Mouse (Mus musculus) CD8-positive naive resting alpha-beta T cell, adult 2 months (primary cell): ENCODE results near the gene Tor1aip1.
A peak's percentile ranks its signal among the peaks of the same experiment; 100 is the strongest.

Experiments
- DNase-seq, 2 experiments: peaks; one replicate each; pipeline ENCODE4 v3.0.0; 2022; ENCODE audit warnings: low read depth in 2 of 2, low spot score in 2 of 2

Gene Tor1aip1

DNA sequence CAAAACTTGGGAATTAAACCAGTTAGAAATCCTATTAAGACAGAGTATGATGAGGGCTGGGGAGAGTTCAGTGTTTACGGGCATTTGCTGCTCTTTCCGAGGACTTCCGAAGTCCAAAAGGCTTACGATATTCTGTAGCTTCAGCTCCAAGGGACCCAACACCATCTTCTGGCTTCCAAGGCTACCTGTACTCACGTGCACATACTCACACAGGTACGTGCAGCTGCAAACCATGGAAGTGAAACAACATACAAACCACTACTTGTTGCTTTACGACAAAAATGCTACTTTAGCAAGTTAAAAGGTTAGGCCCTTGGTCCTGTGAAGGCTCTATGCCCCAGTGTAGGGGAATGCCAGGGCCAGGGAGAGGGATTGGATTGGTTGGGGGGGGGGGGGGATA lies 2.4 kb downstream of the Tor1aip1 start:
- DNase-seq, result no peak

- no peak for DNase-seq
These were observed 7.8 kb downstream of the Tor1aip1 start for GRCm38 (mm10) chr1:156028340-156028975.

DNA sequence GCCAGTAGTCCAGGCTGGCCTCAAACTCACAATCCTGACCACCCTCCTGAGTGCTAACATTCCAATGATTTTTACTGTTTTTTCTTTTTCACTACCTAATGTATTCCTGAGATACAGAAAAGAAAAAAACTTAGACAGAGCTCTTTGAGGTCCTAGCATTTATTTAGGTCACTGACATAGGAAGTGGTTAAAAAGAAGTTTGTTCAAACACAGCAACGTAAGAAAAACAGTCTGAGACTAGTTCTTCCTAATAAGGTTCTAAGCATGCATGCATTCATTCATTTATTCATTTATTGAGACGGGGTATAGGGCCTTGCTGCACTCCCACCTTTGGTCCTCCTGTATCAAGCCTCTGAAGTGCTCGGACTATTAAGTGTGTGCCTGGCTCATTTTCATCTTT lies 8.4 kb downstream of the Tor1aip1 start:
- no peak for DNase-seq

- no peak for DNase-seq
These were observed 11.3 kb downstream of the Tor1aip1 start for GRCm38 (mm10) chr1:156024831-156025503.

DNA sequence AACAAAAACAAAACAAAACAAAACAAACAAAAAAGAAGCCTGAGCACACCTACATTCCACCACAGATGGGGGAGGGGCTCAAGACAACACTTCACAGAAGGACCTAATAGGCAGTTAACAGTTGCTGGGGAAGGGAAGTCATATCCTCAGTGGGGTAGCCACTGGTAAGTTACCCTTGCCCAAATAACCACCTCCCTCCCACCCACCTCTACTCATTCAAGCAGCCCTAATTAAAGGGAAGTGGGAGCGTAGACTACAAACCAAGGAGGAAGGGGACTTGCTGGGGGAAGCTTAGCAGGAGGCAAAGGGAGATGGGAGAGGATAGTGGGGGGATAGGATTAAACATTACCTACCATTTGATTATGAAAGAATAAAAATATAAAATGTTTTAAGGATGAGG lies 15.9 kb downstream of the Tor1aip1 start:
- DNase-seq, result no peak

- no peak for DNase-seq
These were observed 16.5 kb downstream of the Tor1aip1 start for GRCm38 (mm10) chr1:156019800-156020199.

DNA sequence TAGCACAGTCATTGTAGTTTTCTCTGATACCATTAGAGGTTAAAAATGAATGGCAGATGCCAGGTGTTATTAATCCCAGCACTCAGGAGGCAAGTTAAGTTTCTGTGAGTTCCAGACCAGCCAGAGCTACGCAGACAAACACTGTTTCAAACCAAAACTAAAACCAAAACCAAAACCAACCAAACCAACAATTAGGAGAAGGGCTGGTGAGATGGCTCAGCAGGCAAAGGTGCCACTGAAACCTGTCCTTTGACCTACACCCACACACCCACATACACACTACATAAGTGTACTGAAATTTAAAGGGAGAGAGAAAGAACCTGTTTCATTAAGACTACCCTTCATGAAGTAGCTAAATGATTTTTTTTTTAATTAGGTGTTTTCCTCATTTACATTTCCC lies 27.3 kb downstream of the Tor1aip1 start:
- DNase-seq, result no peak

DNA sequence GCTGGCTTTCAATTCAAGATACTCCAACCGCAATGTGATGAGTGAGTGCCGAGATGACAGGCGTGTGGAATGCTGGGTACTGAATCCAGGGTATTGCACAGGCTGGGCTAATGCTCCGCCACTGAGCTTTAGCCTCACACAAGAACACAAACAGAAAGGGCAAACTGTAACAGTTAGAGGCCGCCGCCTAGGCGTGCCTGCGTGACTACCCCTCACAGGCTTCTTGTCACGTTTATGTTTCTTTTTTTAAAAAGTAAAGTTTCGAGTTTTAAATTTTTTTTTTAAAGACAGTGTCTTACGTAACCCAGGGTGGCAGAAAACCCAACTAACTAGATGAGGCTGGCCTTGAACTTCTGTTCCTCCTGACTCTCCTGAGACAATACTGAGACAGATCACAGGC lies 30.4 kb downstream of the Tor1aip1 start:
- DNase-seq, result no peak

DNA sequence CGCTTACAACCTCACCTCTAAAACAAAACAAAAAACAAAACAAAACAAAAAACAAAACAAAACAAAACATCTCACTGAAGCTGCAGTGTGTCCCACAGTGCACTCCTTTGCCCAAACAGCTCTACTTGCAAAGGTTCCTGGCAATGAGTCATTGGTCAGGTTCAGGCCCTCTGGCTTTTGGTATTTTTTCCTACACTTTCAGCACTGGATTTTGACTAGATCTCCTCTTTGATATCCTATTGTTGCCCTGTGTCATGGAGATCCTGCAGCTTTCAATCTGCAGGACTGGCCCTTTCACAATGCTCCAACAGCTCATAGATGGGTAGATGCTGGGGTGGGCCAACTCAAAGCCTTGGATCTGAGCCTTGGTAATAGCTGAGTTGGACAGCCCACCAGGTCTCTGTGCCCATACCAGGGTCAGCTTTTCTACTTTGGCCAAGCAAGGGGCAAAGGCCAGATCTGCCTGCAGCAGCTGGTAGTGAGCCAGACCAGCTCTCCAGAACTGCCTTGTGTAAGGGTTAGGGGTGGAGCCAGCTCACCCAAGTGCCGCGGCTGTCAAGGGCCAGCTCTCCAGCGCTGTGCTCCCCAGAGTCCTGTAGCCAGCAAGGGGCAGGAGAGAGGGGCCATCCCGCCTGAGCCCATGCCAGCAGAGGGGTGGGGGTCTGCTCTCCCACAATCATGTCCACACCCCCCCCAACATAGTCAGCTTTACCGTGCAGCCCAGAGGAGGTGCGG lies 32.9 kb downstream of the Tor1aip1 start:
- DNase-seq, result no peak

DNA sequence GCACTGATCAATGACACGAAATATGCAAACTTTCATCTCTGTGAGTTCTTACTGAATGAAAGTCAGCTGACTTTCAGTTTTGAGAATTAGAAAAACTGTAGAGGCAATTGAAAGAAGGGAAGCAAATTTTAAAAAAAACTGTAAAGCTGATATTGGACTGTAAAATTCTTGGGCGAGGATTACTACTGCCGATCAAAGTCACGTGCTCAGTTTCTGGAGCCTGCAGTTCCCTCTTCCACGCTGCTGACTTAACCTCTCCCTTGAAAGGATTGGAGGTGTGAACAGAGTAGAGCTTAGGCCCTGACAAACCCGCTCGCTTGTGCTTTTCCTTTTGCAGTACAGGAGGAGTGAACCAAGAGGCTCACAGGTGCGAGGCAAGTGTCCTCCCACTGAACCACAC lies 33.9 kb downstream of the Tor1aip1 start:
- DNase-seq, result no peak

DNA sequence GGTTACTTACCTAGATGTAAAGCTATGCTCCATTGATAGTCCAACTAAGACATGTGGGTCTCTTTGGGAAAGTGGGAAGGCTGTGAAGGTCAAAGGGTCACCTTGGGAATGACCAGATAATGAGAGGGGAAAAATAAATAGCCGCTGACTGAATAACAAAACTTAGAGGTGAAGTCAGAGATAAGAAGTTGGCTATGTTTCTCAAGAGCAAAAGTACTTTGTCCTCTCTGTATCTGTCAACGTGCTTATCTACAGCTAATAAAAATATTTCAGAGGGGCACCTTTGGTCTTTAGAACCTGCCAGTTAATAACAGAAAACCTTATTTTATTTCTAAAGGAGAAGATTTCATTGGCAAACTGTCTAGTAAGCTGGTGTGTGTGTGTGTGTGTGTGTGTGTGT lies 40.7 kb downstream of the Tor1aip1 start:
- no peak for DNase-seq

DNA sequence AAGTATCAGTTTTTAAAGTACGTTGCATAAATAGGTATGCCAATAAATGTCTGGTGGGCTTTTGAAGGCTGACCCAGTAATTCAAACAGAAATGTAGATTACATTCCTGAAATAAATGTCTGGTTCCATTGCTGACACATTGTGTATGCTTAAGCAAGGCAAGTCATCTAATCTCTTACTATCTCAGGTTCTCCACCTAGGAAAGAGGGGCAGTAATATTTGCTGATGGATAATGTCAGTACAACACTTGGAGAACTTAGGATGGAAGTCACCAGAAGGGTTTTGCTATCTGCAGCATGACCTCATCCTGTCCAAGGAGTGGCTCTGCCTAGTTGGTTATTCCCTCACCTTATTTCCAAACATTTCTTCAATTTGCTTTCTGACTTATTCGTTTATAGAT lies 41.8 kb downstream of the Tor1aip1 start:
- no peak for DNase-seq

DNA sequence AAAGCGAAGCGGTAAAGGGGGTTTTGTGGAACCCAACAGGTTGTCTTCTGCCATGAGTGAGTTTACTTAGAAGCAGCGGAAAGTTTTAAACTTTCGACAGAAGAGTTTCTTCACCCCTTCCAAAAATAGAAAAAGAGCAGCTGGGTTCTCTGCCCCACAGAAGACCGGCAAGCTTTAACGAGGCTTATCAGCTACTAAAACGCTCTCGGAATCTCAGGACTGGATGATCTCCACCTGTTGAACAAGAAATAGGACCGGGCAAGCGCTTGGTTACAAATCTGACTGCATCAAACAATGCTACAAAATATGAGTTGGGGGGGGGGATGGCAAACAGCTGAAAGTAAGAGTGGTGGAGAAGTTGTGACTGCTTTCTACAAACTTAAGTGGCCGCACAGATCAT lies 45.9 kb downstream of the Tor1aip1 start:
- no peak for DNase-seq

- DNase-seq, result no peak
These were observed 46.9 kb downstream of the Tor1aip1 start for GRCm38 (mm10) chr1:155989387-155989786.

DNA sequence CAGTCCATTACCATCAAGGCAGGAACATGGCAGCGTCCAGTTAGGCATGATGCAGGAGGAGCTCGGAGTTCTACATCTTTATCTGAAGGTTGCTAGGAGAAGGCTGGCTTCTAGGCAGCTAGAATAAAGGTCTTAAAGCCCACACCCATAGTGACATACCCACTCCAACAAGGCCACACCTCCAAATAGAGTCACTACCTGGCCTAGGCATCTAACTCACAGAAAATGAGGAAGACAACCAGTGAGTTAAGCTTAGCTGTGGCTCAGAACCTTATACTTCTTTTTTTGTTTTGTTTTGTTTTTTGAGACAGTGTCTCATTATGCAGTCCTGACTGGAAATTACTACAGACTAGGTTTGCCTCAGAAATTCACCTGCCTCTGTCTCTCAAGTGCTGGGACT lies 48.7 kb downstream of the Tor1aip1 start:
- DNase-seq, result no peak

DNA sequence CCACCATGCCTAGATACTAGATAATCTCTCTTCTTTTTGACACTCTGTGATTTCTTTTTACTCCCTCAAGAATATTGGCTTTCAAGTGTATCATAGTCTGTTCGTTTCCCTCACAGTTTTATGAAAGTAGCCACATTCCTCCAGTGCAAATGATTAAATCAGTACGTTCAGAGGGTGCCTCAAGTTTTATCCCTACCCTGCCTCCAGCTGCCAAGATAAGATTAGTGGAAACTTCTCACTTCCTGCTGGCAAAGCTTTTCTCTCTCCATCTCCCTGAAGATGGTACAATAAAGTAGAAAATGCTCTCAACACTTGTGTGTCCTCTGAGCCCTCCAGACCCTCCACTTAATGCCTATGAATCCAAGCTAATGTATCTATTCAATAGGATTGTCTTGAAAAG lies 61.3 kb downstream of the Tor1aip1 start:
- DNase-seq, result no peak

DNA sequence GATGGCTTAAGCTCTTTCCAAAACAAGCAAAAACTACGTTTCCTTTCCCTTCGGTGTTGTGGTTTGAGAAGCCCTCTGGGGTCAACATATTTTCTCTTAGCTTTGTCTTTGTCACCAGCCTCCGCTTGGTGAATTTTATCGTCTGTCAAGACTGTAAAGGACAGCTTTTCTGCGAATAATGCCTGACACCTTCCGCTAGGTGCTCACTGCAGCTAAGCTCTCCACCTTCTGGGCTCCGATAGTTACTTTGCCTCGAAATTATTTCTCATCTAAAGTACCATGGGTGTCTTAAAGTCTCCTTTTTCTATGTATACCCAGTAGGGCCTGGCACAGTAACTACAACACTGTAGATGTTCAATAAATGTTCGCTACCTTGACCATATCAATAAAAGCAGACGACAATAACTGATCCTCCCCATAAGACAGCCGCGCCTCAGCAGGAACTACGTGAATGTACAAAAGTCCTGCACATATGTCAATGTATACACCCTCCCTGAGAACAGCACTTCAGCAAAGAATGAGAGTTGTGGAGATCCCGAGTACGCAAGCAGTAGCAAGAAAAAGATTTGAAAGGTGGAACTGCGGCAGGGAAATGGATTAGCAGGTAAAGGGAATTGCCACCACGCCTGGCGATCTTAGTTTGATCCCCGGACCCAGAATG lies 62.4 kb downstream of the Tor1aip1 start:
- DNase-seq, result no peak

- peak; percentile 95 for DNase-seq
These were observed 63.1 kb downstream of the Tor1aip1 start, which contains the start of gene Cep350 for GRCm38 (mm10) chr1:155973068-155973718. Gene Cep350, minus strand, starts transcription at chr1:155973255.

GRCm38 (mm10) chr1:155972146-155973067 lies 63.9 kb downstream of the Tor1aip1 start:
- DNase-seq, result no peak
